Comparison of ENCODE assay signal across 8 mouse cellular contexts in genomic region chr17:27204075-27204909, GRCm38 (mm10). TPM values are rescaled to one million over a fixed set of nuclear protein-coding genes. Genes with fewer than 3 reads are reported as not detected.
DNase-seq lines count a peak whose midpoint lies in the region; ATAC-seq and TF ChIP-seq lines count a peak whose summit lies in the region.

Gene Lemd2 (minus strand): TSS chr17:27204469.

- WGBS in hindbrain, embryonic 16.5 days = 6% methylated on average over 71 of the region's 97 CpGs

- no peak; the same call in 1 of the 2 replicates for TF ChIP-seq CTCF in left cerebral cortex, adult 2 months (IDR thresholded peaks at IDR 0.05)

- H3K4me1 ChIP-seq in hindbrain, embryonic 16.5 days (ENCODE audit: control insufficient read depth, insufficient read depth, low read depth, low read length) = peaks cover 19% of the 10 kb centered on the region

- peak; percentile 95 for ATAC-seq in hindbrain, embryonic 16.5 days
- peak; percentile 93 for ATAC-seq in megakaryocyte, adult 5-6 weeks (ENCODE audit: poor library complexity, severe bottlenecking)

- peaks cover 14% of the 10 kb centered on the region for H3K36me3 ChIP-seq in hindbrain, embryonic 16.5 days (ENCODE audit: control insufficient read depth, insufficient read depth, low read length)

- H3K4me3 ChIP-seq in hindbrain, embryonic 16.5 days (ENCODE audit: low read length) = peak within 1 kb of the TSS; percentile 88
- peak within 1 kb of the TSS; percentile 67 for H3K4me3 ChIP-seq in left cerebral cortex, adult 2 months

- peak; percentile 72 for DNase-seq in WW6 (ENCODE audit: low read depth, low spot score)
- DNase-seq in cerebellum, postnatal 4 days (ENCODE audit: low spot score in 2 of 2) = peak; percentile 94
- peak; percentile 97 for DNase-seq in gastrocnemius, adult 18-20 months (ENCODE audit: low spot score)
- DNase-seq in left cerebral cortex, adult 2 months (ENCODE audit: extremely low spot score in 1 of 2, low spot score in 2 of 2) = peak; percentile 96
- DNase-seq in right cerebral cortex, adult 2 months (ENCODE audit: low spot score in 2 of 2) = peak; percentile 95
- DNase-seq in urinary bladder, postnatal 14 days (ENCODE audit: low spot score) = peak; percentile 97

- H3K4me2 ChIP-seq in hindbrain, embryonic 16.5 days (ENCODE audit: low read length) = peak within 1 kb of the TSS; percentile 96

- peak within 1 kb of the TSS; percentile 97 for H3K27ac ChIP-seq in hindbrain, embryonic 16.5 days (ENCODE audit: low read depth, low read length)
- H3K27ac ChIP-seq in left cerebral cortex, adult 2 months = peak within 1 kb of the TSS; percentile 85

- H3K9ac ChIP-seq in hindbrain, embryonic 16.5 days (ENCODE audit: low read depth, low read length) = peak within 1 kb of the TSS; percentile 98

- no peaks in the 10 kb centered on the region for H3K9me3 ChIP-seq in hindbrain, embryonic 16.5 days (ENCODE audit: control insufficient read depth, low read length)

- intact Hi-C loops in left cerebral cortex, adult 2 months (cut with DNase I) = loop anchor here (1.0 to 5.0 kb wide), 2 partner anchors 71 to 177 kb away; partner anchors contain the start of genes Bak1 and Uqcc2

- no peaks in the 10 kb centered on the region for H3K27me3 ChIP-seq in hindbrain, embryonic 16.5 days (replicated peaks; ENCODE audit: control insufficient read depth, insufficient read depth, low read length)

RNA-seq across cellular contexts. Expression of gene Lemd2, which starts in this region (rescaled TPM):
- 10 to 100 TPM; 20.6 to 21.9 TPM for total RNA-seq in gastrocnemius, adult 18-20 months (2021)
- 11.1 and 17.7 TPM in 2 replicates for polyA plus RNA-seq in hindbrain, embryonic 16.5 days (2015; fragmentation: Nextera tagmentation; extraction: Ambion mirVana)
- 10 to 100 TPM; 45.3 to 45.7 TPM for total RNA-seq in left cerebral cortex, adult 2 months (2021)
- 16.2 and 19.9 TPM in 2 replicates for total RNA-seq in megakaryocyte, adult 5-6 weeks (2015)
- 18.2 and 29.8 TPM in 2 replicates for total RNA-seq in megakaryocyte, adult 5-6 weeks (2017)

Comparison
In these comparisons a context has a peak if more than half of its experiments do, and no peak if none do; other contexts are left out.
1. Peak in every context shown above with its lines: DNase-seq, ATAC-seq, H3K4me3 ChIP-seq and H3K27ac ChIP-seq.